Mouse (Mus musculus) erythroblast, embryonic 14.5 days (primary cell): ENCODE data around the gene Chek1. TPM values are rescaled to one million over a fixed set of nuclear protein-coding genes. Genes with fewer than 3 reads are reported as not detected.

ENCODE experiments used
- H3K27me3 ChIP-seq: 2 replicates; pipeline ENCODE4 v1.6.1; 2012; ENCODE audit warnings: inconsistent platforms; ENCODE audit not compliant: control insufficient read depth
- H3K36me3 ChIP-seq: 2 replicates; pipeline ENCODE4 v1.6.1; 2012; ENCODE audit warnings: mild to moderate bottlenecking, inconsistent platforms; ENCODE audit not compliant: control insufficient read depth
- H3K4me1 ChIP-seq: 2 replicates; pipeline ENCODE4 v1.6.1; 2012; ENCODE audit warnings: inconsistent platforms; ENCODE audit not compliant: control insufficient read depth
- H3K4me3 ChIP-seq: replicated peaks from 2 replicates; pipeline ENCODE3; 2012; ENCODE audit warnings: moderate library complexity, mild to moderate bottlenecking, inconsistent platforms
- H3K9me3 ChIP-seq: 2 replicates; pipeline ENCODE4 v1.6.1; 2012; ENCODE audit warnings: low read length, inconsistent platforms, mixed read lengths; ENCODE audit not compliant: control insufficient read depth
- GATA1 ChIP-seq: IDR thresholded peaks from 2 replicates; pipeline ENCODE4 v1.6.1; 2012; ENCODE audit warnings: low read length, inconsistent platforms, mixed read lengths
- TAL1 ChIP-seq: IDR thresholded peaks from 3 replicates; pipeline ENCODE4 v1.6.1; 2012; ENCODE audit warnings: low read length, inconsistent platforms, mixed read lengths
- polyA plus RNA-seq: library from polyadenylated mRNA; stranded (reverse); fragments of >175 nt; gene quantifications from 2 replicates; pipeline ENCODE4 v1.2.3, GENCODE M21; 2012

The Chek1 gene
- polyA plus RNA-seq, 1 experiment, result 0.14 TPM

DNA sequence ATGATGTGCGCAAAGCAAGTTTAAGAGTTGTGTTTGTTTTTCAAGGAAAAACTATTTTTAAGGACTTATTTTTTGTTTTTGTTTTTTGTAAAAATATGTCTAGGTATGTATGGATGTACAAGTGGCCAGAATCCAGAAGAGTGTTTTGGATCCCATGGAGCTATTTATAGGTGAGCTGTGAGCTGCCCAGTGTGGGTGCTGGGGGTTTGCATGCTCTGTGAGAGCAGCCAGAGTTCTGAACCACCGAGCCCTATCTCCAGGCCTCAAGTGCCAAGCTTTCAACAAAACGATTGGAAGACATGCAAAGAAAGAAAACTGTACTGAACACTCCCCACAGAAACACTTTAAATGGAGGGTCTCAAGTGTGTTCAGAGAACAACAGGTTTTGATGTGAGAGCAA lies 20.9 kb downstream of the Chek1 start:
- Histone ChIP-seq H3K36me3 (peaks cover 47% of the 10 kb centered on the region), H3K9me3 (no peaks in the 10 kb centered on the region), H3K4me3 (no peak overlapping the region), H3K27me3 (no peaks in the 10 kb centered on the region), H3K4me1 (no peaks in the 10 kb centered on the region)
- TF ChIP-seq TAL1 (no peak), GATA1 (no peak)

DNA sequence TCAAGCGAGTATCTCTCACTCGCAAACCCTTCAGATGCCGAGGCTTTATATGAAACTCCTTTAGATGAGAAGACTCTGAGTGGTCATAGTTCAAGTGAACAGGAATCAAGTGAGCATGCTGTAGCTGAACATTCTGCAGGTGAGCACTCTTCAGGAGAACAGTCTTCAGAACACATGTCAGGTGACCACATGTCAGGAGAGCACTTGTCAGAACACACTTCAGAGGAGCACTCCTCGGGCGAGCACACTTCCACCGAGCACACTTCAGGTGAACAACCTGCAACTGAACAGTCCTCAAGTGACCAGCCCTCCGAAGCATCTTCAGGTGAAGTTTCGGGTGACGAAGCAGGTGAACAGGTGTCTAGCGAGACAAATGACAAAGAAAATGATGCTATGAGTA lies 32.6 kb downstream of the Chek1 start:
- no peaks in the 10 kb centered on the region for H3K27me3 ChIP-seq
- no peaks in the 10 kb centered on the region for H3K4me1 ChIP-seq
- no peak for TF ChIP-seq GATA1
- TF ChIP-seq TAL1, result no peak
- no peak overlapping the region for H3K4me3 ChIP-seq
- H3K9me3 ChIP-seq, result no peaks in the 10 kb centered on the region
- H3K36me3 ChIP-seq, result no peaks in the 10 kb centered on the region

DNA sequence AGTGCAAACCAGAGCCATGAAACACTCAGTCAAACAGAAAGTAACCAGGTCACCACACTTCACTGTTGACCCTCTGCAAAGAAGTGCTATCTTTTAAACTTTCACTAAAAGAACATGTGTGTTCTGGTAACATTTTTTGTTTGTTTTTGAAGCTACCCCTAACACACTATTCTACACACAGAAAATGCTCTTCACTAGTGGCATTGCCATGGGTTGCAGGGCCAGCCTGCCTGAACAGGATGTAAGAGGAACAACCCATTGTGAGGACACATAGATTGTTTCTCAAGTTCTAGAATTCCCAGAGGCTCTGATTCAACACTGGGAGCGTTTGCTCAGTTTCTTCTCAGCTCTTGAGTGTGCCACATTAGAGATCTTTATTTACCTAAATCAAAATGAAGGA lies 33.9 kb downstream of the Chek1 start, which contains the start of gene Acrv1:
Gene Acrv1 (plus strand): TSS at position 301 of the 400 bp plus-strand sequence.
- H3K36me3 ChIP-seq, result no peaks in the 10 kb centered on the region
- no peaks in the 10 kb centered on the region for H3K4me1 ChIP-seq
- TF ChIP-seq GATA1 (no peak), TAL1 (no peak)
- no peak within 1 kb of the TSS for H3K4me3 ChIP-seq
- no peaks in the 10 kb centered on the region for H3K9me3 ChIP-seq
- no peaks in the 10 kb centered on the region for H3K27me3 ChIP-seq

DNA sequence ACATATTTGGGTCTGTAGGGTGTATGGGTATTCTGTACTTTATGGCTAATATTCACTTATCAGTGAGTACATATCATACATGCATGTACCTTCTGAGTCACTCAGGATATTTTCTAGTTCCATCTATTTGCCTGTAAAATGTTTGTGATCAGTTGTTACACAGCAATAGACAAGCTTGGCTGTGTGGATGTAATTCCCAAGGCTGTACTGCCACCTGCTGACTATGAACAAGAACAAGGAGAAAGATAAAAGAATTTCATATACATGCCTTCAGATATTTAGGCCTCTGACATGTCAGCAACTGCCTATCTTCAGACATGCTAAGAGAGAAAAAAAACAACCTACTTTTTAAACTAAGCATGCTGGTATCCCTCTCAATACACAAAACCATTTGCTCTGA lies 39.5 kb downstream of the Chek1 start:
- no peaks in the 10 kb centered on the region for H3K27me3 ChIP-seq
- TF ChIP-seq GATA1, result no peak
- no peaks in the 10 kb centered on the region for H3K4me1 ChIP-seq
- H3K36me3 ChIP-seq, result no peaks in the 10 kb centered on the region
- no peaks in the 10 kb centered on the region for H3K9me3 ChIP-seq
- no peak overlapping the region for H3K4me3 ChIP-seq

DNA sequence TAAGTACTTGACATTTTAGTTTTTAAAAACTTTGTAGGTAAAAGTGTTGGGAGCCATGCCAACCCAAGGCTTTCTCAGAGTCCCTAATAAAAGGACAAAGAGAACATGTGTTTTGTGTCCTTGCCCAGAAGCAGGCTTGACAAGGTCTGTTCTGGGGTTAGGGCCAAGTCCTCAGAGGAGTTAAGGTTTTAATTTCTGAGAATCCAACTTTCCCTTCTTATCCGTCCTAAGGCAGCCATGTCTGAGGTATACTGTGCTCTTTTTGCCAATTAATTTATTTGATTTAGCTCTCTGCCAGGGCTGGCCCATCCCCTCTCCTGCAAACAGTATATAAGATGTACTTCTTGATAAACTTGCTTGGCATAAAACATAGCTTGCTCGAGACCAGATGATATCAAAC lies 45.4 kb downstream of the Chek1 start:
- TF ChIP-seq TAL1 (no peak), GATA1 (no peak)
- H3K27me3 ChIP-seq, result no peaks in the 10 kb centered on the region
- H3K36me3 ChIP-seq, result no peaks in the 10 kb centered on the region
- no peaks in the 10 kb centered on the region for H3K4me1 ChIP-seq
- no peak overlapping the region for H3K4me3 ChIP-seq
- H3K9me3 ChIP-seq, result no peaks in the 10 kb centered on the region

Other genes starting within 250 kb of the Chek1 start
- not detected in 2 replicates for gene Gm5615, start 185.1 kb downstream of the Chek1 start, polyA plus RNA-seq
- not detected in 2 replicates for gene Gm17689, start 144.4 kb downstream of the Chek1 start, polyA plus RNA-seq
- gene A630095E13Rik, start 83.7 kb downstream of the Chek1 start, polyA plus RNA-seq, result not detected in 2 replicates
- gene Acrv1, start 33.8 kb downstream of the Chek1 start, polyA plus RNA-seq, result not detected in 2 replicates
- gene Stt3a, start 40.6 kb upstream of the Chek1 start, polyA plus RNA-seq, result 0.14 and 0.20 TPM in 2 replicates
- 1.2 and 2.0 TPM in 2 replicates for gene Ei24, start 70.3 kb upstream of the Chek1 start, polyA plus RNA-seq
- not detected in 2 replicates for gene Fez1, start 94.8 kb upstream of the Chek1 start, polyA plus RNA-seq